Mouse (Mus musculus): ENCODE data around the gene Rpl10l. TPM values are rescaled to one million over a fixed set of nuclear protein-coding genes. Genes with fewer than 3 reads are reported as not detected.

Rpl10l gene
- not detected in 2 replicates for total RNA-seq (2014; rRNA removed; ENCODE audit: low replicate concordance)
- not detected in 2 replicates for polyA plus RNA-seq (2015; fragmentation: Nextera tagmentation; extraction: Ambion mirVana)

DNA sequence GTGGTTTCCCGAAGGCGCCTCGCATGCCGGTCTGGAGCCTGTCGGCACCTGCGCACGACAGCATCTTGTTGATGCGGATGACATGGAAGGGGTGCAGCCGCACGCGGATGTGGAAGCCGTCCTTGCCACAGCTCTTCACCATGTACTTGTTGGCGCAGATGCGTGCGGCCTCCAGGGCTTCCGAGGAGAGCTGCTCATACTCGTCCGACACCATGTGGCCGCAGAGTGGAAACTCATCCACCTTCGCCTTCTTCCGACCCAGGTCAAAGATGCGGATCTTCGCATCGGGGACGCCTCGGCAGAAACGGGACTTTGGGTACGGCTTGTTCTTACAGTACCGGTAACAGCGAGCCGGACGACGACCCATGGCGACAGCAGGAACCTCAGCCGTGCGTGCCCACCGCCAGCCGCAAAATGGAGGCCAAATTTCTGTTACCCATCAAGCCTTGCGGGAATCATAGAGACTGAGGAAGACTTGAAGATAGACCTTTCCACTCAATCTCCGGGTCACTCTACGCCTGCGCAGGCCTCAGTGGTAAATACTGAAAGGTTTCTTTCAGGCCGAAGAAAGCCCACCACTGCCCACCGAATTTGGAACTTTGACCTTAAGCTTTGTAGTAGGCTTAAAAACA is at the start of gene Rpl10l:
TSS of gene Rpl10l (minus strand) at position 411 of the 632 bp plus-strand sequence.
- Histone ChIP-seq H3K36me3 (replicated peaks; ENCODE audit: control insufficient read depth, insufficient read depth, low read length) (no peaks in the 10 kb centered on the region), H3K27me3 (ENCODE audit: control insufficient read depth, insufficient read depth, low read length) (no peaks in the 10 kb centered on the region), H3K4me2 (ENCODE audit: low read depth, low read length) (no peak within 1 kb of the TSS), H3K9me3 (replicated peaks; ENCODE audit: control insufficient read depth, low read length) (peaks cover 5% of the 10 kb centered on the region; the same call in 1 of the 2 replicates), H3K4me3 (ENCODE audit: low read depth, low read length) (no peak within 1 kb of the TSS), H3K27ac (ENCODE audit: low read depth) (no peak within 1 kb of the TSS), H3K9ac (replicated peaks; ENCODE audit: low read depth, low read length) (no peak within 1 kb of the TSS), H3K4me1 (ENCODE audit: control insufficient read depth, insufficient read depth) (no peaks in the 10 kb centered on the region)
- 92% methylated on average over 44 of the region's 44 CpGs for WGBS
- no peak for DNase-seq (ENCODE audit: low spot score)
- ATAC-seq (ENCODE audit: insufficient read depth, low read depth): no peak
- TF ChIP-seq EP300 (IDR thresholded peaks at IDR 0.05; ENCODE audit: low read depth) (no peak), CTCF (IDR thresholded peaks at IDR 0.05; ENCODE audit: low read depth) (no peak)

DNA sequence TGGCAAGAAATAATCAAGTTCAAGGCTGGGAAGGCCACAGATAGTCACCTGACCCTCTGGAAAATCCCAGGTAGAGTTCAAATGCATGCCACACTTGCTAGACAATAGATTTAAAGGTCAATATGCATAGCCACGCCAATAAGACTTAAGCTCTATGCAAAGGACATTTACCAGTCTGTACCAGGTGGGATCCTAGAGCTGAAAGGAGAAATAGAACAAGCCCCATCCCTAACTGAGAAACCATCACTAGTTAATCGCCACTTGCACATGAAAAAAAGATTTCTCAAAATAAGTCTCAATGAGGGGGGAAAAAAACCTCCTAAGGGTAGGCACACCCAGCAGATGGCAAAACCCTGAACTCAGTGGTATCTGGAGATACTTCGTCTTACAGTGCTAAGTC is 8.3 kb downstream of the Rpl10l start:
- TF ChIP-seq CTCF (IDR thresholded peaks at IDR 0.05; ENCODE audit: low read depth) (no peak), EP300 (IDR thresholded peaks at IDR 0.05; ENCODE audit: low read depth) (no peak)
- H3K4me1 ChIP-seq (ENCODE audit: control insufficient read depth, insufficient read depth): no peaks in the 10 kb centered on the region
- WGBS: 61% methylated on average over 3 of the region's 3 CpGs

DNA sequence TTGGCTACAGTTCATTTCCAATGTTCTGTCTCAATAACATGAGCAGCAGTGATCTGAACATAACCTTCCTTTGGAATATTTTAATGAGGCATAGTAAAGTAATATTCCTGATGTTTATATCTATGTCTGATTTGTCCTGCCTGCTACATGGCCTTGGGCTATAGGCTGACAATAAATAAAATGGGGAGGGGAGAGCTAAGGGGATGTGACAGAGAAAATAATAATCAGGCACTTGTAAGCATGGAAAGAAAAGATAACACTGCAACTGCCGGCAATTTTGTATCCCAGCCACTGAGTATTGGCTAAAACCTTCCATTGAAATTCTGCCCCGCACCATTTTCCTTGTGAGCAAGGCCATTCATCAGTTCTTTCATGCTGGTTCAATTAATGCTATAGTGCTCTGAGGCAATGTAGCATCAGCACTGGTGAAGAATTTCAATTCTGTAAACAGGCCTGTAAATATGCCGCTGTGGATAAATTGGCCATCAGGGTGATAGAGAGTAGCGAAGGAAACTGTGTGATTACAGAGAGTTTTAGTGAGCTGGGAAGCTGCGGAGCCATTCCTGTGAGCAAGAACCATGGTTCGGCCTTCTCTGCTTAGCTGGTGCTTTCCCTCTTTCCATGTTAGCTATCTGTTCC is 38.6 kb downstream of the Rpl10l start:
- H3K27me3 ChIP-seq (ENCODE audit: control insufficient read depth, insufficient read depth, low read length): no peaks in the 10 kb centered on the region
- no peaks in the 10 kb centered on the region for H3K36me3 ChIP-seq (replicated peaks; ENCODE audit: control insufficient read depth, insufficient read depth, low read length)
- H3K4me3 ChIP-seq (ENCODE audit: low read depth, low read length): no peak overlapping the region
- H3K9ac ChIP-seq (replicated peaks; ENCODE audit: low read depth, low read length): no peak overlapping the region
- no peaks in the 10 kb centered on the region for H3K9me3 ChIP-seq (replicated peaks; ENCODE audit: control insufficient read depth, low read length)
- TF ChIP-seq EP300 (IDR thresholded peaks at IDR 0.05; ENCODE audit: low read depth) (no peak), CTCF (IDR thresholded peaks at IDR 0.05; ENCODE audit: low read depth) (no peak)
- H3K4me1 ChIP-seq (ENCODE audit: control insufficient read depth, insufficient read depth): no peaks in the 10 kb centered on the region
- 77% methylated on average over 6 of the region's 6 CpGs for WGBS
- no peak overlapping the region for H3K4me2 ChIP-seq (ENCODE audit: low read depth, low read length)
- ATAC-seq (ENCODE audit: insufficient read depth, low read depth) (no peak), DNase-seq (ENCODE audit: low spot score) (no peak)
- no peak overlapping the region for H3K27ac ChIP-seq (ENCODE audit: low read depth)

More for the DNA sequence above, 8.3 kb downstream of the Rpl10l start:
- Histone ChIP-seq H3K27ac (ENCODE audit: low read depth) (no peak overlapping the region), H3K4me2 (ENCODE audit: low read depth, low read length) (no peak overlapping the region), H3K27me3 (ENCODE audit: control insufficient read depth, insufficient read depth, low read length) (no peaks in the 10 kb centered on the region), H3K9ac (replicated peaks; ENCODE audit: low read depth, low read length) (no peak overlapping the region), H3K9me3 (replicated peaks; ENCODE audit: control insufficient read depth, low read length) (no peaks in the 10 kb centered on the region), H3K36me3 (replicated peaks; ENCODE audit: control insufficient read depth, insufficient read depth, low read length) (no peaks in the 10 kb centered on the region), H3K4me3 (ENCODE audit: low read depth, low read length) (no peak overlapping the region)
- DNase-seq (ENCODE audit: low spot score) (no peak), ATAC-seq (ENCODE audit: insufficient read depth, low read depth) (no peak)

DNA sequence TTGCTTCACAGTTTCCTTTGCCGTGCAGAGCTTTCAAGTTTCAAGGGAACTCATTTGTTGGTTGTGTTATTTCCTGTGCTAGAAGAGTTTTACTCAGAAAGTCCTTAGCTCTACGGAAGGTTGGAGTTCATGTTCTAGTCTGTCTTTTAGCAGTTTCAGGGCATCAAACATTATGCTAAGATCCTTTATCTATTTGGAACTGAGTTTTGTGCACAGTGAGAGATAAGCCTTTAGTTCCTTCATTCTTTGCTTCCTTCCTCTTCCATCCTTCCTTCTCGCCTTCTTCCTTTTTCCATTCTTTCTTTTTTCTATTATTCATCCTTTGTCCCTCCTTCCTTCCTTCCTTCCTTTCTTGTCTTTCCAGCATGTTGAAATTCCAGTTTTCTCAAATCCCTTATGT is 50.0 kb downstream of the Rpl10l start:
- TF ChIP-seq CTCF (IDR thresholded peaks at IDR 0.05; ENCODE audit: low read depth) (no peak), EP300 (IDR thresholded peaks at IDR 0.05; ENCODE audit: low read depth) (no peak)
- no peaks in the 10 kb centered on the region for H3K27me3 ChIP-seq (ENCODE audit: control insufficient read depth, insufficient read depth, low read length)
- no peak overlapping the region for H3K9ac ChIP-seq (replicated peaks; ENCODE audit: low read depth, low read length)
- DNase-seq (ENCODE audit: low spot score) (no peak), ATAC-seq (ENCODE audit: insufficient read depth, low read depth) (no peak)
- H3K4me2 ChIP-seq (ENCODE audit: low read depth, low read length): no peak overlapping the region
- no peak overlapping the region for H3K27ac ChIP-seq (ENCODE audit: low read depth)
- no peaks in the 10 kb centered on the region for H3K36me3 ChIP-seq (replicated peaks; ENCODE audit: control insufficient read depth, insufficient read depth, low read length)
- no peaks in the 10 kb centered on the region for H3K9me3 ChIP-seq (replicated peaks; ENCODE audit: control insufficient read depth, low read length)
- H3K4me1 ChIP-seq (ENCODE audit: control insufficient read depth, insufficient read depth): no peaks in the 10 kb centered on the region
- 58% methylated on average over 3 of the region's 3 CpGs for WGBS
- no peak overlapping the region for H3K4me3 ChIP-seq (ENCODE audit: low read depth, low read length)

All from heart, postnatal 0 days (tissue).